Mouse (Mus musculus) lung, postnatal 0 days (tissue): ENCODE results near the gene 2410015M20Rik. TPM values are rescaled to one million over a fixed set of nuclear protein-coding genes. Genes with fewer than 3 reads are reported as not detected.

Experiments
- ATAC-seq: fragments of 200-750 bp; cut with Nextera tagmentation; 2 replicates; pipeline ENCODE4 v1.8.0; 2017; ENCODE audit warnings: moderate library complexity
- DNase-seq: peaks from one replicate; pipeline ENCODE4 v3.0.0-alpha.2; 2016; ENCODE audit warnings: low spot score
- H3K27ac ChIP-seq: fragments of 300-500 bp; sonication (generic); 2 replicates; pipeline ENCODE4 v1.5.1; 2014; ENCODE audit warnings: antibody characterized with exemption, mild to moderate bottlenecking, low read length, mixed read lengths
- H3K27me3 ChIP-seq: fragments of 300-500 bp; sonication (generic); replicated peaks from 2 replicates; pipeline ENCODE4 v1.6.1; 2014; ENCODE audit warnings: low read length, mixed read lengths; ENCODE audit not compliant: insufficient read depth
- H3K36me3 ChIP-seq: fragments of 300-500 bp; sonication (generic); 2 replicates; pipeline ENCODE4 v1.6.1; 2014; ENCODE audit warnings: low read length, mixed read lengths; ENCODE audit not compliant: insufficient read depth
- H3K4me1 ChIP-seq: fragments of 300-500 bp; sonication (generic); 2 replicates; pipeline ENCODE4 v1.6.1; 2014; ENCODE audit warnings: antibody characterized with exemption, low read depth, low read length, mixed read lengths; ENCODE audit not compliant: insufficient read depth
- H3K4me2 ChIP-seq: fragments of 300-500 bp; sonication (generic); replicated peaks from 2 replicates; pipeline ENCODE4 v1.6.1; 2014; ENCODE audit warnings: low read depth, mild to moderate bottlenecking, low read length, moderate library complexity, mixed read lengths
- H3K4me3 ChIP-seq: fragments of 300-500 bp; sonication (generic); 2 replicates; pipeline ENCODE4 v1.5.1; 2014; ENCODE audit warnings: low read depth, low read length
- H3K9ac ChIP-seq: fragments of 300-500 bp; sonication (generic); replicated peaks from 2 replicates; pipeline ENCODE4 v1.6.1; 2014; ENCODE audit warnings: low read depth, mild to moderate bottlenecking
- H3K9me3 ChIP-seq: fragments of 300-500 bp; sonication (generic); 2 replicates; pipeline ENCODE4 v1.6.1; 2016; ENCODE audit warnings: low read length, mixed read lengths
- CTCF ChIP-seq: IDR thresholded peaks from 2 replicates; pipeline ENCODE4 v1.5.1; 2016; ENCODE audit warnings: antibody characterized with exemption, mild to moderate bottlenecking
- EP300 ChIP-seq: IDR thresholded peaks from 2 replicates; pipeline ENCODE4 v1.6.1; 2016; ENCODE audit warnings: antibody characterized with exemption, mild to moderate bottlenecking, control low read depth
- WGBS: fragments of 180-500 bp; shearing (Covaris S2); extraction: QIAGEN DNeasy Blood & Tissue Kit; methylation state at CpG from one replicate; pipeline ENCODE4 v1.1.7; 2014; 5-methylcytosine and 5-hydroxymethylcytosine counted together
- polyA plus RNA-seq: library from polyadenylated mRNA; unstranded; fragments of >200 nt; fragmentation: Nextera tagmentation; extraction: Ambion mirVana; gene quantifications from 2 replicates; pipeline ENCODE4 v1.2.1, GENCODE M21; 2015

2410015M20Rik gene
- 201 and 230 TPM in 2 replicates for polyA plus RNA-seq

DNA sequence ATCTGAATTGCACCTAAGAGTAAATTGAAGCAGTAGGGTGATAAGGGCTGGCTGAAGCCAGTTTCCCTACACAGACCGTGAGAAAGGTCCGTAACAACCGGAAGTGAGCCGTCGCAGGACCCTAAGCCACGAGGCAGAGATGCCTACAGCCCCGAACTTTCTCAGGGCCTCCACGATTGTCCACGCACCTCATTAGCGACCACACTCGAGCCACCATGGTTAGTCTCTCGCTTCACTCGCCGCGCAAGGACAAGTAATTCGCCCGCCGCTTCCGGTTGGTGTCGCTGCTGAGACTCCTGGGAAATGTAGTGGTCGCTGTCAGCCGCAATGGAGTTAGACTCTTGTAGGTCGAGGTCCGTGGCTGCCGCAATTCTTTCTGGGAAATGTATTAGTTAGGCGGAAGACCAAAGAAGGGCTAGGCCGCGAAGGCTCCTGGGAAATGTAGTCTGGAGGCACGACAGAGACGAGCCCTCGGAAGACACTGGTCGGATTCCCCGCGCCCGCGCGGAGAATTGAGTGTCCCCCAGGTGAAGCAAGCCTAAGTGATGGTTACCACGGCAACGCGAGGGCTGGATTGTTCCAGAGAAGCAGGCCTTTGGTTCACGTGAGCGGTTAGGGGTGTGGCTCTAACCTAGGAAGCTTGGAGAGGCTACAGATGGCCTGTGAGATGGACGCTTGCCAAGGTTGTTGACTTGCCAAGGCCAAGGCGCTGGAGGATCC lies at the start of gene 2410015M20Rik:
TSS of gene 2410015M20Rik (minus strand) at position 320 of the 720 bp plus-strand sequence.
- no peaks in the 10 kb centered on the region for H3K27me3 ChIP-seq
- H3K27ac ChIP-seq = peak within 1 kb of the TSS; percentile 78
- peaks cover 16% of the 10 kb centered on the region; the same call in 1 of the 2 replicates for H3K36me3 ChIP-seq
- DNase-seq = peak; percentile 99
- H3K4me2 ChIP-seq = peak within 1 kb of the TSS; percentile 59
- under 1% methylated on average over 44 of the region's 44 CpGs for WGBS
- TF ChIP-seq CTCF (peak; percentile 84), EP300 (no peak; the same call in 1 of the 2 replicates)
- H3K4me3 ChIP-seq = peak within 1 kb of the TSS; percentile 65
- no peaks in the 10 kb centered on the region for H3K9me3 ChIP-seq
- ATAC-seq = peak; percentile 90
- peak within 1 kb of the TSS; percentile 83 for H3K9ac ChIP-seq
- peaks cover 14% of the 10 kb centered on the region for H3K4me1 ChIP-seq

DNA sequence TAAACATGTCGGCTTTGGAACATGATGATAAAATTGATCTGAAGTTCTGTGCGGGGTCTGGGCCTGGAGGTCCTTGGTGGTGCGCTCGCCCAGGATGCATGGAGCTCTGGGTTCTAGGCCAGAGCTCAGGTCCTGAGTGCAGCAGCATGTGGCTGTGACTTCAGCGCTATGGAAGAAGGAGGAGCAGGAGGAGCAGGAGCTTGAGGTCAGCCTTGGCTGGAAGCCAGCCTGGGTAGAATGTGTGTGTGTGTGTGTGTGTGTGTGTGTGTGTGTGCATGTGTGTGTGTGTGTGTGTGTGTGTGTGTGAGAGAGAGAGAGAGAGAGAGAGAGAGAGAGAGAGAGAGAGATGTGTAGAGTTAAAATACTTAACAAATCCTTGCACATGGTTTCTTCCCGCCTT lies 46.6 kb upstream of the 2410015M20Rik start:
- ATAC-seq (no peak), DNase-seq (no peak)
- no peak overlapping the region for H3K4me3 ChIP-seq
- 74% methylated on average over 6 of the region's 6 CpGs for WGBS
- no peak for TF ChIP-seq EP300
- no peak for TF ChIP-seq CTCF
- no peaks in the 10 kb centered on the region for H3K27me3 ChIP-seq
- H3K9ac ChIP-seq = no peak overlapping the region
- no peak overlapping the region for H3K4me2 ChIP-seq
- no peaks in the 10 kb centered on the region for H3K36me3 ChIP-seq
- H3K4me1 ChIP-seq = no peaks in the 10 kb centered on the region
- no peak overlapping the region for H3K27ac ChIP-seq
- no peaks in the 10 kb centered on the region for H3K9me3 ChIP-seq

DNA sequence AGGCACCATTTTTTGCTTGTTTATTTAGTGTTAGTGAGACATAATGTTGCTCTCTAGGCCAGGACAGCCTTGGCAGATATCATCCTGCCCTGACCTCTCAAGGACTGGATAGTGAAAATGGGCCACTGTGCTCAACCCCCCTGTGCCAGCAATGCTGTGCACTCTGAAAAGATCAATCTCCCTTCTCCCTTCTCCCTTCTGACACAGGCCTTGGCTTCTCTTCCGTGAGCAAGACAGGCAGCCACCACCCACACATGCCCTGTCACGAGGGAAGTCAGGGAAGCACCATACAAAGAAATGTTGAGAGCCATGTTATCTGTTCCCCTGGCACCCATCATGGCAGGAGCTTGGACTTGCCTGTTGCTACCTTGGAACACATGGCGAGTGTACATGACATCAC lies 45.7 kb upstream of the 2410015M20Rik start:
- WGBS = 68% methylated on average over 3 of the region's 3 CpGs
- ATAC-seq (no peak), DNase-seq (no peak)
- Histone ChIP-seq H3K27ac (no peak overlapping the region), H3K36me3 (no peaks in the 10 kb centered on the region), H3K9me3 (no peaks in the 10 kb centered on the region), H3K27me3 (no peaks in the 10 kb centered on the region), H3K4me2 (no peak overlapping the region), H3K4me1 (no peaks in the 10 kb centered on the region), H3K4me3 (no peak overlapping the region), H3K9ac (no peak overlapping the region)
- TF ChIP-seq CTCF = no peak
- TF ChIP-seq EP300 = no peak

DNA sequence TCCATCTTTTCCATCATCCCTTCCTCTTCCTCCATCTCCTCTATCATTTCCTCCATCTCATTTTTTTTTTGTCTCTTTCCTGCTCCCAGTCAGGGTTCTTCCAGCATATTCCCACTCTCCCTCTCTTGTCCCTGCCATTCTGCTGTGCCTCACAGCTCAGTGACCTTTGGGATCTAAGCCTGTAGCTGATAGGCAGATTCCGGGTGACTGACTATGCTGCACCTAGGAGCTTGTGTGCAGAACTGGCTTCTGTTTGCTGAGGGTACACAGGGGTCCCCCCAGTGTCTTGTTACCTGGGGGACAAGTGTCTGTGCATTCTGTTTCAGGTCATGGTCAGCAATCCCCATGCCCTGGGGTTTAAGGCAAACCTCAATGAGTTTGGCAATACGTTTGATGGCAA lies 45.2 kb upstream of the 2410015M20Rik start:
- TF ChIP-seq EP300 (no peak), CTCF (no peak)
- WGBS = 62% methylated on average over 2 of the region's 2 CpGs
- ATAC-seq = no peak
- Histone ChIP-seq H3K4me1 (no peaks in the 10 kb centered on the region), H3K27me3 (no peaks in the 10 kb centered on the region), H3K36me3 (no peaks in the 10 kb centered on the region), H3K9me3 (no peaks in the 10 kb centered on the region), H3K4me3 (no peak overlapping the region), H3K9ac (no peak overlapping the region), H3K27ac (no peak overlapping the region), H3K4me2 (no peak overlapping the region)
- DNase-seq = no peak

DNA sequence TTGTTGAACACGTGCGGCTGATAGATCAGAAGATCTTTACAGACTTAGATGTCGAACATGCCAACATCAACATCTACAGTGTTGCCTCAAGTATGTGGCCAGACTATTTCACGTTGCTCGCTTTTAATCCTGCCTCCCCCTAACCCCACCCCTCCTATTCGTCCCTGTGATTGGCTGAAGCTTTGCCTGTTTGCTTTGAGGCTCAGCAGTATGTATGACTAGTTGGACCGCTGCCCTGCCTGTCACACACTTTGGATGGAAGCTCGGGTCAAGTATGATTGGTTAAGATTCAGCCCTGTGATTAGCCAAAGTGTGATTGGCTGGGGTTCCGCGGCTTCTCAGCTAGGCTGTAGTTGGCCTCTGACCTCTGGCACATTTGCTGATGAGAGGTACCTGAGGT lies 42.2 kb upstream of the 2410015M20Rik start:
- Histone ChIP-seq H3K9me3 (no peaks in the 10 kb centered on the region), H3K27ac (no peak overlapping the region), H3K4me1 (no peaks in the 10 kb centered on the region), H3K27me3 (no peaks in the 10 kb centered on the region), H3K36me3 (no peaks in the 10 kb centered on the region), H3K4me3 (no peak overlapping the region), H3K4me2 (no peak overlapping the region), H3K9ac (no peak overlapping the region)
- 20% methylated on average over 10 of the region's 10 CpGs for WGBS
- DNase-seq (peak; percentile 62), ATAC-seq (peak; percentile 65)
- TF ChIP-seq CTCF = no peak
- no peak for TF ChIP-seq EP300

DNA sequence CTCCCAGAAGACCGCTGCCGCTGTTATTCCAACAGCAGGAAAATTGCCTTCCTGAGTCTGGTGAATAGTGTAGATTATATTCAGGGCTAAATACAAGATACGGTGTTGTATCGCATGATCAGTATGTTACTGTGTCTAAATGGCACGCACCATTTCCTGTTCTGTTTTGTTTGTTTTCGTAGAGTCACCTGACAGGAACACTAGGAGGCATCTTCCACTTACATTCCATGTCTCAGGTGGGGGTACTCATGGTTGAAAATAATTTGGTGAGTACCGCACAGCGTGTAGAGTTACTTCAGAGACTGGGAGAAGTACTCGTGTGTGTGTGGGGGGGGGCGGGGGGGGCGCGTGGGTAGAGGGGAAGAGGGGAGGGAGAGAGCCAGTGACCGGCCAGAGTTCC lies 38.0 kb upstream of the 2410015M20Rik start:
- no peaks in the 10 kb centered on the region for H3K9me3 ChIP-seq

More for the DNA sequence above, 38.0 kb upstream of the 2410015M20Rik start:
- TF ChIP-seq EP300 (no peak), CTCF (no peak)
- no peak overlapping the region for H3K27ac ChIP-seq
- no peak overlapping the region for H3K9ac ChIP-seq
- WGBS = 40% methylated on average over 12 of the region's 13 CpGs
- ATAC-seq (peak; percentile 19; the same call in 1 of the 2 replicates), DNase-seq (no peak)
- H3K27me3 ChIP-seq = no peaks in the 10 kb centered on the region
- no peak overlapping the region for H3K4me3 ChIP-seq
- no peaks in the 10 kb centered on the region for H3K36me3 ChIP-seq
- no peak overlapping the region for H3K4me2 ChIP-seq
- H3K4me1 ChIP-seq = no peaks in the 10 kb centered on the region
